Mouse (Mus musculus) heart, adult 11 months (tissue): ENCODE measurements around the gene Olfr749.
"Not testable (repeated sequence)": the region's sequence is repeated elsewhere in the genome, so short reads cannot be mapped to it uniquely, and the experiment has no call there.

Experiments
- DNase-seq: peaks from one replicate; pipeline ENCODE4 v3.0.0; 2022

The Olfr749 gene

GRCm38 (mm10) chr14:50744994-50745393, at the start of gene Olfr749:
TSS of gene Olfr749 (minus strand) at chr14:50745094.
- no peak for DNase-seq

GRCm38 (mm10) chr14:50788157-50788556, 43.3 kb upstream of the Olfr749 start:
- DNase-seq: no peak

GRCm38 (mm10) chr14:50785251-50785637, 40.4 kb upstream of the Olfr749 start, which contains the start of gene Ttc5:
TSS of gene Ttc5 (minus strand) at chr14:50785519.
- DNase-seq: peak; percentile 98

GRCm38 (mm10) chr14:50784391-50785250, 39.7 kb upstream of the Olfr749 start:
- DNase-seq: peak; percentile 11

GRCm38 (mm10) chr14:50782166-50782565, 37.3 kb upstream of the Olfr749 start:
- peak; percentile 77 for DNase-seq

GRCm38 (mm10) chr14:50771342-50771741, 26.4 kb upstream of the Olfr749 start:
- DNase-seq: no peak

- no peak for DNase-seq
Observed at GRCm38 (mm10) chr14:50765736-50766135, 20.8 kb upstream of the Olfr749 start.

- DNase-seq: peak; percentile 79
Observed at GRCm38 (mm10) chr14:50758416-50759085, 13.7 kb upstream of the Olfr749 start.

- no peak for DNase-seq
Observed at GRCm38 (mm10) chr14:50741584-50741983, 3.3 kb downstream of the Olfr749 start.

- DNase-seq: no peak
Observed at GRCm38 (mm10) chr14:50740334-50740733, 4.6 kb downstream of the Olfr749 start.

- not testable (repeated sequence) for DNase-seq
Observed at GRCm38 (mm10) chr14:50722371-50722770, 22.5 kb downstream of the Olfr749 start.

- not testable (repeated sequence) for DNase-seq
Observed at GRCm38 (mm10) chr14:50719875-50720274, 25.0 kb downstream of the Olfr749 start.

- no peak for DNase-seq
Observed at GRCm38 (mm10) chr14:50707073-50707472, 37.8 kb downstream of the Olfr749 start, which contains the start of gene Olfr748. TSS of gene Olfr748 (plus strand) at chr14:50707373.

- no peak for DNase-seq
Observed at GRCm38 (mm10) chr14:50693106-50693505, 51.8 kb downstream of the Olfr749 start, which contains the start of gene Olfr747. TSS of gene Olfr747 (minus strand) at chr14:50693206.
